Mouse (Mus musculus) megakaryocyte, adult 5-6 weeks (primary cell): ENCODE data around the gene Atp6v0a1. TPM values are rescaled to one million over a fixed set of nuclear protein-coding genes. Genes with fewer than 3 reads are reported as not detected.

Source experiments
- ATAC-seq: 2 replicates; pipeline ENCODE4 v1.8.0; 2016; ENCODE audit warnings: mild to moderate bottlenecking, inconsistent platforms; ENCODE audit not compliant: poor library complexity, severe bottlenecking
- total RNA-seq, 2 experiments: library from RNA; stranded (forward) in 1 of 2; stranded (reverse) in 1 of 2; fragments of 153-499, 151-499 nt in 1 of 2; fragments of 221-1000, 200-1000 nt in 1 of 2; gene quantifications; 2 replicates each; pipeline versions ENCODE4 v1.2.3 to v1.2.4; 2015 to 2017

The Atp6v0a1 gene
- total RNA-seq, 2 experiments from 2014 or later, result 35.2 to 42.9 TPM

GRCm38 (mm10) chr11:101058726-101059125, 49.5 kb downstream of the Atp6v0a1 start:
- ATAC-seq, result no peak

- ATAC-seq, result no peak
Measured at GRCm38 (mm10) chr11:101059473-101059872, 50.2 kb downstream of the Atp6v0a1 start.

GRCm38 (mm10) chr11:101060126-101060525, 50.9 kb downstream of the Atp6v0a1 start:
- no peak for ATAC-seq

GRCm38 (mm10) chr11:101061049-101061448, 51.8 kb downstream of the Atp6v0a1 start:
- no peak for ATAC-seq

GRCm38 (mm10) chr11:101062165-101062884, 53.1 kb downstream of the Atp6v0a1 start:
- ATAC-seq, result no peak

GRCm38 (mm10) chr11:101062971-101063675, 53.9 kb downstream of the Atp6v0a1 start:
- peak; percentile 50 for ATAC-seq

- peak; percentile 85 for ATAC-seq
Measured at GRCm38 (mm10) chr11:101063676-101064327, 54.5 kb downstream of the Atp6v0a1 start.

GRCm38 (mm10) chr11:101064462-101064861, 55.2 kb downstream of the Atp6v0a1 start:
- no peak for ATAC-seq

GRCm38 (mm10) chr11:101065002-101065401, 55.8 kb downstream of the Atp6v0a1 start:
- no peak for ATAC-seq

- peak; percentile 49 for ATAC-seq
Measured at GRCm38 (mm10) chr11:101066549-101067412, 57.5 kb downstream of the Atp6v0a1 start.

GRCm38 (mm10) chr11:101069391-101070188, 60.3 kb downstream of the Atp6v0a1 start, which contains the start of gene Naglu:
Gene Naglu, plus strand, starts transcription at chr11:101070012.
- peak; percentile 96 for ATAC-seq

GRCm38 (mm10) chr11:101070189-101070527, 60.9 kb downstream of the Atp6v0a1 start:
- peak; percentile 27; the same call in 1 of the 2 replicates for ATAC-seq

GRCm38 (mm10) chr11:101070987-101071386, 61.7 kb downstream of the Atp6v0a1 start:
- ATAC-seq, result no peak

GRCm38 (mm10) chr11:101071810-101072428, 62.7 kb downstream of the Atp6v0a1 start:
- no peak for ATAC-seq

- ATAC-seq, result no peak
Measured at GRCm38 (mm10) chr11:101078121-101078520, 68.9 kb downstream of the Atp6v0a1 start, which contains the start of gene Hsd17b1. Gene Hsd17b1, plus strand, starts transcription at chr11:101078411.

GRCm38 (mm10) chr11:101079746-101080145, 70.5 kb downstream of the Atp6v0a1 start:
- ATAC-seq, result peak; percentile 22

GRCm38 (mm10) chr11:101080421-101080820, 71.2 kb downstream of the Atp6v0a1 start:
- ATAC-seq, result no peak

GRCm38 (mm10) chr11:101081659-101082058, 72.4 kb downstream of the Atp6v0a1 start:
- 0 out of 2 replicates have a peak, but pooled peaks have one; percentile 1 for ATAC-seq
